Mouse (Mus musculus) erythroblast, embryonic 14.5 days (primary cell): ENCODE measurements at regions not wholly inside any gene's neighbourhood (a gene's known extent, or its start where the extent isn't known, plus 50 kb on each side); places are given as distances from the start of the nearest gene placed in this dataset.

Experiments used
- GATA1 ChIP-seq: IDR thresholded peaks from 2 replicates; pipeline ENCODE4 v1.6.1; 2012; ENCODE audit warnings: low read length, inconsistent platforms, mixed read lengths
- TAL1 ChIP-seq: IDR thresholded peaks from 3 replicates; pipeline ENCODE4 v1.6.1; 2012; ENCODE audit warnings: low read length, inconsistent platforms, mixed read lengths

GRCm38 (mm10) chr10:98676907-98677306 is 237.3 kb upstream of the Atp2b1 start:
- TF ChIP-seq GATA1 (no peak), TAL1 (no peak)
